Mouse (Mus musculus) heart, adult 2 months (tissue): ENCODE measurements around the gene Cp.

Experiments used
- CTCF ChIP-seq: fragments of 200-600 bp; IDR thresholded peaks from 2 replicates; pipeline ENCODE4 v1.8.1; 2022; ENCODE audit warnings: antibody characterized with exemption, mild to moderate bottlenecking, moderate library complexity
- EP300 ChIP-seq: fragments of 200-500 bp; IDR thresholded peaks from 2 replicates; pipeline ENCODE4 v1.6.1; 2011; ENCODE audit warnings: low read depth, low read length, control low read depth; ENCODE audit not compliant: insufficient read depth
- POLR2A ChIP-seq: fragments of 200-500 bp; IDR thresholded peaks from 2 replicates; pipeline ENCODE4 v1.6.1; 2011; ENCODE audit warnings: mild to moderate bottlenecking, low read depth, low read length, control low read depth; ENCODE audit not compliant: insufficient read depth

- TF ChIP-seq CTCF (no peak), POLR2A (no peak), EP300 (no peak)
Measured at GRCm38 (mm10) chr3:19990031-19990430, 33.2 kb downstream of the Cp start.
